Mouse (Mus musculus) lung, embryonic 14.5 days (tissue): ENCODE results near the gene Atrnl1. TPM values are rescaled to one million over a fixed set of nuclear protein-coding genes. Genes with fewer than 3 reads are reported as not detected.

Source experiments
- ATAC-seq: fragments of 200-750 bp; cut with Nextera tagmentation; 2 replicates; pipeline ENCODE4 v1.8.0; 2017; ENCODE audit warnings: mild to moderate bottlenecking, moderate TSS enrichment, moderate library complexity; ENCODE audit not compliant: insufficient read depth
- DNase-seq: peaks from one replicate; pipeline ENCODE4 v3.0.0-alpha.2; 2015
- H3K27ac ChIP-seq: fragments of 300-500 bp; sonication (generic); 2 replicates; pipeline ENCODE4 v1.5.1; 2014; ENCODE audit warnings: low read depth, mild to moderate bottlenecking, moderate library complexity
- H3K27me3 ChIP-seq: fragments of 300-500 bp; sonication (generic); 2 replicates; pipeline ENCODE4 v1.6.1; 2014; ENCODE audit warnings: low read length, control low read depth; ENCODE audit not compliant: insufficient read depth
- H3K36me3 ChIP-seq: fragments of 300-500 bp; sonication (generic); 2 replicates; pipeline ENCODE4 v1.6.1; 2014; ENCODE audit warnings: control low read depth; ENCODE audit not compliant: insufficient read depth
- H3K4me1 ChIP-seq: fragments of 300-500 bp; sonication (generic); 2 replicates; pipeline ENCODE4 v1.6.1; 2014; ENCODE audit warnings: antibody characterized with exemption, control low read depth; ENCODE audit not compliant: insufficient read depth
- H3K4me2 ChIP-seq: fragments of 300-500 bp; sonication (generic); 2 replicates; pipeline ENCODE4 v1.6.1; 2014; ENCODE audit warnings: mild to moderate bottlenecking
- H3K4me3 ChIP-seq: fragments of 300-500 bp; sonication (generic); 2 replicates; pipeline ENCODE4 v1.5.1; 2014; ENCODE audit warnings: low read depth, low read length
- H3K9ac ChIP-seq: fragments of 300-500 bp; sonication (generic); 2 replicates; pipeline ENCODE4 v1.6.1; 2014
- H3K9me3 ChIP-seq: fragments of 300-500 bp; sonication (generic); 2 replicates; pipeline ENCODE4 v1.6.1; 2016; ENCODE audit warnings: low read depth, low read length, control low read depth
- CTCF ChIP-seq: IDR thresholded peaks from 2 replicates; pipeline ENCODE4 v1.5.1; 2016; ENCODE audit warnings: antibody characterized with exemption, low read depth
- WGBS: fragments of 180-500 bp; shearing (Covaris S2); extraction: QIAGEN DNeasy Blood & Tissue Kit; methylation state at CpG from one replicate; pipeline ENCODE4 v1.1.7; 2014; 5-methylcytosine and 5-hydroxymethylcytosine counted together
- polyA plus RNA-seq: library from polyadenylated mRNA; unstranded; fragments of >200 nt; fragmentation: Nextera tagmentation; extraction: Ambion mirVana; gene quantifications from 2 replicates; pipeline ENCODE4 v1.2.1, GENCODE M21; 2014

Gene Atrnl1
- polyA plus RNA-seq, 1 experiment from 2014 or later = 7.1 TPM

- ATAC-seq (no peak), DNase-seq (no peak)
- Histone ChIP-seq H3K9ac (no peak overlapping the region), H3K9me3 (no peaks in the 10 kb centered on the region), H3K27ac (no peak overlapping the region), H3K4me2 (no peak overlapping the region), H3K4me1 (no peaks in the 10 kb centered on the region), H3K36me3 (no peaks in the 10 kb centered on the region), H3K4me3 (no peak overlapping the region), H3K27me3 (no peaks in the 10 kb centered on the region)
- no peak for TF ChIP-seq CTCF
- WGBS = 54% methylated on average over 4 of the region's 4 CpGs
These were observed 489.5 kb downstream of the Atrnl1 start for GRCm38 (mm10) chr19:58100381-58100780.

- no peaks in the 10 kb centered on the region for H3K36me3 ChIP-seq
- H3K4me1 ChIP-seq = no peaks in the 10 kb centered on the region
- H3K27ac ChIP-seq = no peak overlapping the region
- ATAC-seq = peak; percentile 66; the same call in 1 of the 2 replicates
- WGBS = 56% methylated on average over 7 of the region's 7 CpGs
- no peak overlapping the region for H3K9ac ChIP-seq
- no peak overlapping the region for H3K4me2 ChIP-seq
- H3K9me3 ChIP-seq = no peaks in the 10 kb centered on the region
- no peak overlapping the region for H3K4me3 ChIP-seq
- peak; percentile 49 for DNase-seq
- H3K27me3 ChIP-seq = no peaks in the 10 kb centered on the region
- no peak for TF ChIP-seq CTCF
These were observed 493.7 kb downstream of the Atrnl1 start for GRCm38 (mm10) chr19:58104544-58104943.

DNA sequence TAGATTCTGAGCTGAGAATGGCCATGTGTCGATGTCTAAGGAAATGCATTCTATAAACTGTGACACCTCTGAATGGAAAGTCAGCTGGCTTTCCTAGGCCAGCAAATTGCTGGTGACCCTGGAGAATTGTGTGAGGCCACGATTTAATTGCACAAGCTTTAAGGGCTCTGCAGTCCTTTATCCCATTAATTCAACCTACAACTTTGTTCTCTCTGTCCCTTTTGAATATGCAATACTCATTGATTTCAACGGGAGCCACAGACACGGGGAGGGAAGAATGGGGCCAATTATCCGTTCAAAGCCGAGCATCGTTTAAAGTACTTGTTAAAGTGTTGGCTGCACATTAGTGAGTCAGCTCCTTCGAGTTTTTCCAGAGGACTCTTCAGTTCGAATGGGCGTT is 496.8 kb downstream of the Atrnl1 start:
- ATAC-seq = no peak
- no peaks in the 10 kb centered on the region for H3K36me3 ChIP-seq
- H3K4me1 ChIP-seq = no peaks in the 10 kb centered on the region
- WGBS = 69% methylated on average over 10 of the region's 10 CpGs
- H3K9ac ChIP-seq = no peak overlapping the region
- no peaks in the 10 kb centered on the region for H3K9me3 ChIP-seq
- H3K27ac ChIP-seq = no peak overlapping the region
- H3K4me2 ChIP-seq = no peak overlapping the region
- no peak overlapping the region for H3K4me3 ChIP-seq
- no peak for TF ChIP-seq CTCF
- DNase-seq = no peak
- no peaks in the 10 kb centered on the region for H3K27me3 ChIP-seq

- no peak for ATAC-seq
- 98% methylated on average over 3 of the region's 3 CpGs for WGBS
These were observed 499.7 kb downstream of the Atrnl1 start for GRCm38 (mm10) chr19:58110491-58110890.

DNA sequence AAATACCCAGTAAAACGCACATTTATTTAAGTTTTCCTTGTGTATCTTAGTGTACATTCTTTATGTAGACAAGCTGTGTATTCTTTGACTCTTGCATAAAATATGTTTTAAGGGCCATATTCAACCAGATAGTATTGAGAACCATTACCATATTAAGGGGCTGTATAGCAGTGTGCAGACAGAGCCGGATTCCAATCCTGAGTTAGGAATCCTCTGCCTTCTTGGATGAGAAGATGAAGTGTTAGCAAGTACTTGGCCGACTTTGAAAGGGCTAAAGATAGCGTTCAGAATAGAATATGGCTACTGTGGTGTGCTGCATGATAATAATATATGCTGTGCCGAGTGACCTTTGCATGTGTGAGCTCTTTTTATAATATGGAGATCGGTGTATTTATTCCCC is 500.5 kb downstream of the Atrnl1 start:
- no peaks in the 10 kb centered on the region for H3K27me3 ChIP-seq

More at GRCm38 (mm10) chr19:58110491-58110890, 499.7 kb downstream of the Atrnl1 start:
- Histone ChIP-seq H3K4me3 (no peak overlapping the region), H3K9me3 (no peaks in the 10 kb centered on the region), H3K36me3 (no peaks in the 10 kb centered on the region), H3K27ac (no peak overlapping the region), H3K9ac (no peak overlapping the region), H3K27me3 (no peaks in the 10 kb centered on the region), H3K4me1 (no peaks in the 10 kb centered on the region), H3K4me2 (no peak overlapping the region)
- no peak for TF ChIP-seq CTCF
- DNase-seq = no peak

DNA sequence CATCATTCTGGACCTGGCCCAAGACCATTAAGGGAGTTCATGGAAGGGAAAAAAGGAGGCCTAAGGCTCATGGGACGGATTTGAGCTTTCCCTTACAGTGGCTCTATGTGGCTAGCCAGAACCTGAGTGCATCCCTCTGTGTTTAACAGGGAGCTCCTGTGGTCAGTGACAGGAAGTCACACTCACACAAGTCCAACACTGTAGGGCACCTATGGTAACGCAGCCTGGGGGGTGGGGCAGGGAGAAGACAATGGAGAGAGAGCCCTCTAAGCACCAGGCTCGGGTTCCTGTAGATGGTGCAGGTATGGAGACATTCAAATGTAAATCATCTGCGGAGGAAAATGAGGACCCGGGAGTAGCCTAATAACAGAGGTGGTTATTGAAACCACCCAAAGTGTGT is 501.3 kb downstream of the Atrnl1 start:
- ATAC-seq (no peak), DNase-seq (no peak)
- WGBS = 66% methylated on average over 5 of the region's 5 CpGs
- H3K4me3 ChIP-seq = no peak overlapping the region
- H3K36me3 ChIP-seq = no peaks in the 10 kb centered on the region
- no peak overlapping the region for H3K9ac ChIP-seq
- H3K4me2 ChIP-seq = no peak overlapping the region
- H3K27me3 ChIP-seq = no peaks in the 10 kb centered on the region
- no peak for TF ChIP-seq CTCF
- no peaks in the 10 kb centered on the region for H3K9me3 ChIP-seq
- no peaks in the 10 kb centered on the region for H3K4me1 ChIP-seq
- no peak overlapping the region for H3K27ac ChIP-seq

More for the DNA sequence above, 500.5 kb downstream of the Atrnl1 start:
- 80% methylated on average over 6 of the region's 6 CpGs for WGBS
- no peak overlapping the region for H3K4me2 ChIP-seq
- no peaks in the 10 kb centered on the region for H3K4me1 ChIP-seq
- ATAC-seq (no peak), DNase-seq (no peak)
- no peak overlapping the region for H3K27ac ChIP-seq
- no peak overlapping the region for H3K9ac ChIP-seq
- TF ChIP-seq CTCF = no peak
- H3K4me3 ChIP-seq = no peak overlapping the region
- H3K36me3 ChIP-seq = no peaks in the 10 kb centered on the region
- H3K9me3 ChIP-seq = no peaks in the 10 kb centered on the region

GRCm38 (mm10) chr19:58113092-58113731 is 502.4 kb downstream of the Atrnl1 start:
- H3K27me3 ChIP-seq = no peaks in the 10 kb centered on the region
- no peak overlapping the region for H3K9ac ChIP-seq
- H3K4me3 ChIP-seq = no peak overlapping the region
- no peak for TF ChIP-seq CTCF
- DNase-seq (no peak), ATAC-seq (peak; percentile 84)
- H3K9me3 ChIP-seq = no peaks in the 10 kb centered on the region
- 83% methylated on average over 5 of the region's 5 CpGs for WGBS
- H3K36me3 ChIP-seq = no peaks in the 10 kb centered on the region
- no peak overlapping the region for H3K27ac ChIP-seq
- no peak overlapping the region for H3K4me2 ChIP-seq
- H3K4me1 ChIP-seq = no peaks in the 10 kb centered on the region
